Mouse (Mus musculus): ENCODE data around the gene Rtl6.

DNA sequence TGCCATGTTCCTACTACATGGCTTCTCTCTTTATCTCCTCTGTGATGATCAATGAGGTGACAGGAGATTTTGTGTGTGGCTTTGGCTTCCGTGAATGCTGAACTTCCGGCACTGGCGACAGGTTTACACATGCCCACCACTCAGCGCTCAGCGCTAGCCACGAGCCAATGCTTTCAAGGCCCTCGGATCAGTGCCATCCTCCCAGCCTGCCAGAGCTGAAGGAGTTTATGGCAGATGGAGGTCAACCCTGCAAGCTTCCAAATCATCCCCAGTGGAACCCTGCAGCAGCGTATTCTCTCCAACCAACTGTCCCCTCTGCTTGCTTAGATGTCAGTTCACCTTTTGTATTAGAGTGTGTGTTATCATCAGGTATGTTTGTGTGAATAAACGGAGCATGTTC is 21.0 kb downstream of the Rtl6 start:
- TF ChIP-seq MAX (IDR thresholded peaks at IDR 0.05; ENCODE audit: low read length): no peak
- TF ChIP-seq ZNF384 (IDR thresholded peaks at IDR 0.05; ENCODE audit: low read depth, low read length): no peak
- no peak for TF ChIP-seq CTCF (IDR thresholded peaks at IDR 0.05 in 2 of 3, conservative IDR thresholded peaks at IDR 0.05 in 1 of 3; ENCODE audit: control insufficient read depth in 1 of 3, insufficient read depth in 1 of 3, low read depth in 2 of 3, low read length in 3 of 3, poor library complexity in 1 of 3, severe bottlenecking in 1 of 3)
- TF ChIP-seq POLR2A (IDR thresholded peaks at IDR 0.05; ENCODE audit: control insufficient read depth in 1 of 2, insufficient read depth in 1 of 2, low read depth in 1 of 2, low read length in 2 of 2, poor library complexity in 1 of 2): no peak
- no peak for TF ChIP-seq USF1 (IDR thresholded peaks at IDR 0.05; ENCODE audit: low read depth, low read length)
- no peak for TF ChIP-seq RAD21 (IDR thresholded peaks at IDR 0.05; ENCODE audit: low read depth, low read length)
- no peak for TF ChIP-seq HCFC1 (IDR thresholded peaks at IDR 0.05; ENCODE audit: low read depth, low read length)
- TF ChIP-seq GATA1 (IDR thresholded peaks at IDR 0.05; ENCODE audit: low read depth, low read length): no peak
- no peak for TF ChIP-seq ELF1 (IDR thresholded peaks at IDR 0.05; ENCODE audit: low read depth, low read length)
- TF ChIP-seq CHD1 (IDR thresholded peaks at IDR 0.05; ENCODE audit: low read depth, low read length): no peak
- no peak for TF ChIP-seq ZKSCAN1 (IDR thresholded peaks at IDR 0.05; ENCODE audit: low read depth, low read length)
- no peak for TF ChIP-seq SMC3 (IDR thresholded peaks at IDR 0.05; ENCODE audit: low read depth, low read length)
- no peak for TF ChIP-seq EP300 (IDR thresholded peaks at IDR 0.05; ENCODE audit: low read depth in 1 of 2, low read length in 2 of 2)
- no peak for TF ChIP-seq GABPA (IDR thresholded peaks at IDR 0.05; ENCODE audit: low read depth, low read length)
